Mouse (Mus musculus): ENCODE results near the gene Rnpc3.
"Not testable (repeated sequence)": the region's sequence is repeated elsewhere in the genome, so short reads cannot be mapped to it uniquely, and the experiment has no call there.

Gene Rnpc3

GRCm38 (mm10) chr3:113629606-113630359 lies at the start of gene Rnpc3:
Rnpc3 (minus strand) TSS chr3:113630149.
- in situ Hi-C loops (cut with MboI, MseI): loop anchor here in 1 of 2 experiments (25.0 kb wide), 1 partner anchor 2008 kb away; no protein-coding TSS in a partner anchor

GRCm38 (mm10) chr3:113656940-113657339 lies 27.0 kb upstream of the Rnpc3 start:
- in situ Hi-C loops (cut with MboI, MseI): no loop called here

- in situ Hi-C loops (cut with MboI, MseI): no loop called here
These were observed 24.4 kb upstream of the Rnpc3 start for GRCm38 (mm10) chr3:113654335-113654734.

GRCm38 (mm10) chr3:113651386-113651785 lies 21.4 kb upstream of the Rnpc3 start:
- in situ Hi-C loops (cut with MboI, MseI): not testable (repeated sequence)

- in situ Hi-C loops (cut with MboI, MseI): loop anchor here in 1 of 2 experiments (25.0 kb wide), 1 partner anchor 1998 kb away; no protein-coding TSS in a partner anchor
These were observed 9.6 kb upstream of the Rnpc3 start for GRCm38 (mm10) chr3:113639545-113639944.

- in situ Hi-C loops (cut with MboI, MseI): loop anchor here in 1 of 2 experiments (25.0 kb wide), 1 partner anchor 2003 kb away; no protein-coding TSS in a partner anchor
These were observed 4.3 kb upstream of the Rnpc3 start for GRCm38 (mm10) chr3:113634220-113634619.

GRCm38 (mm10) chr3:113631611-113632010 lies 1.7 kb upstream of the Rnpc3 start:
- in situ Hi-C loops (cut with MboI, MseI): loop anchor here in 1 of 2 experiments (25.0 kb wide), 1 partner anchor 2006 kb away; no protein-coding TSS in a partner anchor

- in situ Hi-C loops (cut with MboI, MseI): loop anchor here in 1 of 2 experiments (25.0 kb wide), 1 partner anchor 2007 kb away; no protein-coding TSS in a partner anchor
These were observed 615 bp upstream of the Rnpc3 start for GRCm38 (mm10) chr3:113630564-113630963.

GRCm38 (mm10) chr3:113606599-113606998 lies 23.4 kb downstream of the Rnpc3 start, which contains the start of gene Amy1:
Amy1 (minus strand) TSS chr3:113606699.
- in situ Hi-C loops (cut with MboI, MseI): no loop called here

- in situ Hi-C loops (cut with MboI, MseI): loop anchor here in 1 of 2 experiments (10.0 kb wide), 1 partner anchor 1284 kb away; no protein-coding TSS in a partner anchor
These were observed 39.1 kb downstream of the Rnpc3 start for GRCm38 (mm10) chr3:113590844-113591243.

- in situ Hi-C loops (cut with MboI, MseI): loop anchor here (10.0 kb wide), 2 partner anchors 850 to 1610 kb away; no protein-coding TSS in a partner anchor
These were observed 55.4 kb downstream of the Rnpc3 start for GRCm38 (mm10) chr3:113574578-113574977.

GRCm38 (mm10) chr3:113574138-113574537 lies 55.8 kb downstream of the Rnpc3 start:
- in situ Hi-C loops (cut with MboI, MseI): loop anchor here (10.0 kb wide), 2 partner anchors 849 to 1609 kb away; no protein-coding TSS in a partner anchor

GRCm38 (mm10) chr3:113572158-113572557 lies 57.8 kb downstream of the Rnpc3 start:
- in situ Hi-C loops (cut with MboI, MseI): loop anchor here (10.0 kb wide), 2 partner anchors 847 to 1607 kb away; no protein-coding TSS in a partner anchor
